Mouse (Mus musculus) cerebral cortex, adult 2 months (tissue): Measurements from ENCODE around the gene Gm20869.

Source experiments
- WGBS: fragments of 180-500 bp; shearing (Covaris S2); methylation state at CpG from one replicate; pipeline ENCODE4 v1.1.7; 2018; 5-methylcytosine and 5-hydroxymethylcytosine counted together

Gene Gm20869

GRCm38 (mm10) chrY:71469149-71469548, at the start of gene Gm20869:
Gm20869 (plus strand) TSS chrY:71469449.
- no CpG with 5 or more reads among the region's 6 CpGs for WGBS
